Mouse (Mus musculus): ENCODE data around the gene Krtap24-1.
A peak's percentile ranks its signal among the peaks of the same experiment; 100 is the strongest.

The Krtap24-1 gene

GRCm38 (mm10) chr16:88569096-88569495 is 43.0 kb downstream of the Krtap24-1 start:
- DNase-seq (ENCODE audit: extremely low read depth, low read depth, low spot score): no peak

GRCm38 (mm10) chr16:88563045-88563913 is 48.8 kb downstream of the Krtap24-1 start, which contains the start of gene Cldn8:
Gene Cldn8 (minus strand): TSS chr16:88563183.
- peak; percentile 89 for DNase-seq (ENCODE audit: extremely low read depth, low read depth, low spot score)

GRCm38 (mm10) chr16:88561617-88562164 is 50.4 kb downstream of the Krtap24-1 start:
- no peak for DNase-seq (ENCODE audit: extremely low read depth, low read depth, low spot score)
